Mouse (Mus musculus): ENCODE data around the gene Rbm48. TPM values are rescaled to one million over a fixed set of nuclear protein-coding genes. Genes with fewer than 3 reads are reported as not detected.
A peak's percentile ranks its signal among the peaks of the same experiment; 100 is the strongest.
"Not testable (repeated sequence)": the region's sequence is repeated elsewhere in the genome, so short reads cannot be mapped to it uniquely, and the experiment has no call there.

Gene Rbm48
- total RNA-seq (2021) (1 to 10 TPM; 8.8 to 9.4 TPM), polyA plus RNA-seq (2012; rRNA removed) (2.0 and 2.8 TPM in 2 replicates)
- long read RNA-seq, transcript Rbm48-201 (5 exons, 2,368 nt), result major isoform, 5 of 5 reads
- long read RNA-seq, partial matches to known transcripts, result 0 of 5 reads
- long read RNA-seq, other reads (novel, unspliced or antisense), result 0 of 5 reads

DNA sequence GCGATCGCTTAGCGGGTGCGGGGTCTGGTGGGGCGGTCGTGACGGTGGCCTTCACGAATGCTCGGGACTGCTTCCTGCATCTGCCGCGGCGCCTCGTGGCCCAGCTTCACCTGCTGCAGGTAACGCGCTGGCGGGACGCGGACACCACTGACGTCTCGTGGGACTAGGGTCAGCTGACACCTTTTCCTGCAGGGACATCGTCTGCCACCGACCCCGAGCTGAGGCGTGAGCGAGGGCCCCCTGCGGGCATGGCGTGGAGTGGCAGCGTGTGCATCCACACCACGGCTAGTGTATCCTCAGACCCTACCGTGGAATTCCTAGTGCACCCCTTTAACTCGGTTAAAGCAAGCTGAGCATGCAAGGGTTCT, at the start of gene Rbm48:
TSS of gene Rbm48 (minus strand) at position 187 of the 368 bp plus-strand sequence.
- peak; percentile 88 for DNase-seq

DNA sequence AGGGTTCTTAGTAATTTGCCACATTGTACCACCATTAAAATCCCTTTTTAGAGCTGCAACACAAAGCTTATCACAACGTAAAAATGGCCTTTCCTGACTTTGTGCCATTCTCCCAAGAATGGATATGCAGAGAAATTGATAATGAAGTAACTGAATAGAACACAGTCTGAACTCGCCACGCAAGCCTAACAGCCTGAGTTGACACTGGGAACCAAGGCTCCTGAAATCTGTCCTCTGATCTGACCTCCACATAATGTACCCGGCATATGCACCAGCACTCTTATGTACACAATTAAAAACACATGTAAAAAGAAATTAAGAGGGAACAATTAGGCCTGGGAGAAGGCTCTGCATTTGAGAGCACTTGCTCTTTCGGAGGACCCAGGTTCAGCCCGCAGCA, 48.9 kb upstream of the Rbm48 start:
- no peak for DNase-seq

DNA sequence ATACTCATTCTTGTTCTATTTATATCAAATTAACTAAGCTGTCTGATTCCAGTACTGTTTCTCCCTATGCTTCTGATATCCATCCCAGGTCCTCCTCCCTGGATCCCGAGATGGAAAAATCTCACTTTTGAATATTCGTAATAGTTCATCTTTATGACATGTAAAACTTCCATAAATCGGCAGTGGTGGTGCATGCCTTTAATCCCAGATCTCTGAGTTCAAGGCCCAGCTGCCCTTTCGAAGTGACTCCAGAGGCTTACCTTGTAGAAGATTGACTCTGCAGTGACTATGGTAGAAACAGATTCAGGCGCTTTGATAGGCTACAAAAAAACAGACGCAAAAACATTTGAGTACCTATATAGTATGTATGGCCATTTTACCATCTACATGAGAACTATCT, 48.2 kb upstream of the Rbm48 start:
- peak; percentile 22 for DNase-seq

DNA sequence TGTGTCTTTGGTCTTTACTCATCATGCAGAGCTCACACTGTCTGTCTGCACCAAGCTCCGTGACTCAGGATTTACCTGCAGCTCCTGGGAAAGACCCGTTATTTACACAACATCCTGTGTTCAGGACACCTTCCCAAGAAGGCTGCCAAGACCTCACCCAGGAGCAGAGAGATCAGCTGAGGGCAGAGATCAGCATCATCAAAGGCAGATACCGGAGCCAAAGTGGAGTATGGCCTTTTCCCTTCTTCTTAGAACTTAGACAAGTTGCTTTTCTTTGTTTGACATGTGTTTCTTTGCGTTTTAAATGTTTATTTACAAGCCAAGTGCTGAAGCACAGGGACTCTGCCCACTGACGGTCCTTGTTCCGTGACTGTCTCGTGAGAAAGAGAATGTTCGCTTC, 38.9 kb upstream of the Rbm48 start:
- DNase-seq, result no peak

DNA sequence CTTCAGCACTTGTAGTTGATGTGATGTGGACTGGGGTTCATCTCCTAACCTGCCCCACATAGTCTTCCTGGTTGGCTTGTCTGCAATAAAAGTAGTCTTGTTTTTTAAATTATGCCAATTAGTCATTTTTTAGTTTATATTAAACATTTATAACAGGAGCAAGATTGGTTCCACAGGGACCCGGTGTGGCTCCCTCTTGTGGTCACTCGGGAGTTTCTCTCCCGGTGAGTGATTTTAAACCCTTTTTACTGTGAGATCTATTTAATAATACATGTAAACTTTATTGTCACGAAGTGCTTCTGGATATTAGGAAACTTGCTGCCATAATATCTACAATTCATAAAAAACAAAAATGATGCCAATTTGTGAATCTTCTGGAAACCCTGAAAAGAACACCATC, 37.6 kb upstream of the Rbm48 start:
- no peak for DNase-seq

DNA sequence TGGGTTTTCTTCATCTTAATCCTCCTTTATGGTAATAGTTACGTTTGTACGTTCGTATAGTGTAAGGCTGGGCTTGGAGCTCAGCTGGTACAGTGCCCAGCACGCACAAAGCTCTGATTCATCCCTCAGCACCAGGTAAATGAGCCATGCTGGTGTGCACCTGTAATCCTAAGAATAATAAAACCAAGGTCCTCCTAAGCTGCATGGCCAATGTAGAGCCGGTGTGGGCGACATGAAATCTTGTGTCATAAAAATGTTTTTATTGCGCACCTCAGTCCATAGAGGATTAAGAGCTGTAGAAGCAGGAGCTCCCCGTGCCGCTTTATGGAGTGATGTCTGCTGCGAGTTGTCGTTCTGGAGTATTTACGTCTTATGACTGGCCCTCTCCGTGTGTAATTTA, 36.9 kb upstream of the Rbm48 start:
- no peak for DNase-seq

DNA sequence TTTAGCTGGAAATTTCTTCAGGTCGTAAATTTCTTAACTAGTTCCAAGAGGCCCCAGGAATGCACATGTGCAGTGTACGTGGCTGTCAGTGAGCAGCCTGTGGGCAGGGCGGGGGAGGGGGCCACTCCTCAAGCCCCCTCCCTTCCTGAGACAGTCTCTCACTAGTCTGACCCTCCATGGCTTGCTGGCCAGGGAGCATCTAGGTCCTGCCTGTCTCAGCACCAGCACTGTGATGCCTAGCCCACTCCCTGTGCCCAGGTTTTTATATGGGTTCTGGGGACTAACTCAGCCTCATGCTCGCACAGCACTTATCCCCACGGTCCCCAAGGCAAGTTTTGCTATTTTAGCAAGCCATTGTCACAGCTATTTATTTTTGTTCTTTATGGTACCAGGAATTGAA, 35.9 kb upstream of the Rbm48 start:
- no peak for DNase-seq

DNA sequence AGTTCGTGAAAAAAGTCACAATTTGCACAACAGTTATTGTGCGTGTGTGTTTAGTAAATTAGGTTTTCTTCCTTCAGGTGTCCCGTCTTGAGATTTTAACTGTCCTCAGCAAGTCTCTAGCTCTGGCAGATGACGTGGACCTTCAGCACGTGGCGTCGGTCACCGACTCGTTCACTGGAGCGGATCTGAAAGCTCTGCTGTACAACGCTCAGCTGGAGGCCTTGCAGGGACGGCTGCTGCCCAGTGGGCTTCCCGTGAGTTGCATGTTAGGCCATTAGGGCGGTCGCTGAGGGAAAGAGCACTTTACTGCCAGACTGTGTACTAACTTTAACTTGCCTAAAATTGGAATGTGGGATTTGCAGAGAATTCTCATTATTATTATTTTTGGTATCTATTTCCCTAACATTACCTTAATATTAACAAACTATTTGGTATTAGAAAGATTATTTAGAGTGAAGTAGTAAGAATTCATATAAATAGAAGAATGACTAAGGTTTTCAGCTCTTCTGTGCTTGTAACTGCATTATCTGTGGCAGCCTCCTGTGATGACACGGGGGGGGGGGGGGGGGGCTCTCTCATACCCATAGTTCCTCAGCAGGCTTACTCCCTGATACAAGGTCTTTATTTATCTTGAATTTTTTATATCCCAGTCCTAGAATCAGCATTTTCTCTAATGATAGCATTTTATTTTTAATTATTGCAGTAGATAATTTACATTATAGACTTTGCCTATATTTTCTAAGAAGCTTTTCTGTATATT, 35.3 kb upstream of the Rbm48 start:
- DNase-seq, result no peak

DNA sequence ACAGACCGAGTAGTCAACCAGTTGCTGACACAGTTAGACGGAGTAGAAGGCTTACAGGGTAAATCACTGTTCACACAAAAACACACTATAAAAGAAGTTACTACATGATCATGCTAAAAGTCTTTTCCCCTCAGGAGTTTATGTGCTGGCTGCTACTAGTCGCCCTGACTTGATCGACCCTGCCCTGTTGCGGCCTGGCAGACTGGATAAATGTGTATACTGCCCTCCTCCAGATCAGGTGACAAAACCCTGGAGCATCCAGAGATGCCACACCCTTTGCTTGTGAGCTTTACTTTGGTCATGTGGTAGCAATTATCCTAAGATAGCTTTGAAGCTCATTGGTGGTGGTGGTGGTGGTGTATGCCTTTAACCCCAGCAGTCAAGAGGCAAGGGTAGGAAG, 33.7 kb upstream of the Rbm48 start:
- DNase-seq, result no peak

DNA sequence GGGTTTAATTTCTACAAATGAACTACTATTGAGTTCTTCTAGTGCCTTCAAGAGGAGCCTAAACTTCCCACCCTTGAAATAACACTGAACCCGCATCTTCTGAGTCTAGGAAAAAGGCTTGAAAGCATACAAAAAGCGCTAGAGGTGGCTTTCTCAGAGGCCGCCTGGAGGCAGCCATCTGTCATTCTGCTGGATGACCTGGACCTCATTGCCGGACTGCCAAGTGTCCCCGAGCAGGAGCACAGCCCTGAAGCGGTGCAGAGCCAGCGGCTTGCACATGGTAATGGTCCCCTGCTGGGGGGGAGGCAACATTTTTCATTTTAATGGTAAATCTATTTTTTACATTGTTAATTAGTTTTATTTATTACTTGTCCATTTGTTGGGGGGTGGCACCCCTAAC, 24.1 kb upstream of the Rbm48 start:
- DNase-seq, result no peak

DNA sequence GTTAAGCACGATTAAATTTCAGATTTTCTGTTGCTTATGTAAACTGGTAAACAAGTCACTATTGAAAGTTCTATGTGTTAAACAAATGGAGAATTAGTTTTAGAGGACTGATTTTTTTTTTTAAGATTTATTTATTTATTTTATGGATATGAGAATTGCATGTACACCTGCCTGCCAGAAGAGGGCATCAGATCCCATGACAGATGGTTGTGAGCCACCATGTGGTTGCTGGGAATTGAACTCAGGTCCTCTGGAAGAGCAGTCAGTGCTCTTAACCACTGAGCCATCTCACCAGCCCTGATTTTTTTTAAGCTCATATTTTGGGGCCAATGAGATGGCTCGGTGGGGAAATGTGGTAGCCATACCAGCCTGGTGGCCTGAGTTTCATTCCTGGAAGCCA, 15.4 kb upstream of the Rbm48 start:
- not testable (repeated sequence) for DNase-seq

DNA sequence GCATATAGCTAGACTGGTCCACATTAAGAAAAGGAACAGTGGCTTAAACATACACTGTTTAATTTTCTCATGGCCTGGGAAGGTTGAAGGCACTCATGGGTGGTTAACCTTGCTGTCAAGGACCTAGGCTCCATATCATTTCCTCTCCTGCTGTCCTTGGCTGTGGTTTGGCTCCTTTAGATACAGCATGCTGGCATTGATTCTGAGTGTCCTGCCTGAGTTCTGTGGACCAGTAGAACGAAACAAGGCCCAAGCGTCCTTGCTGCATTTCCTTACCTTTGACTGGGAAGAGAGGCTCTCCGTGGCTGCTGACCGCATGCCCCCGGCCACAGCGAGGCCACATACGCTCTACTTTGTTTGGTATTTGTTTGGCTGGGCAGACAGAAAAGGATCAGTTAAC, 12.9 kb upstream of the Rbm48 start:
- peak; percentile 58 for DNase-seq

DNA sequence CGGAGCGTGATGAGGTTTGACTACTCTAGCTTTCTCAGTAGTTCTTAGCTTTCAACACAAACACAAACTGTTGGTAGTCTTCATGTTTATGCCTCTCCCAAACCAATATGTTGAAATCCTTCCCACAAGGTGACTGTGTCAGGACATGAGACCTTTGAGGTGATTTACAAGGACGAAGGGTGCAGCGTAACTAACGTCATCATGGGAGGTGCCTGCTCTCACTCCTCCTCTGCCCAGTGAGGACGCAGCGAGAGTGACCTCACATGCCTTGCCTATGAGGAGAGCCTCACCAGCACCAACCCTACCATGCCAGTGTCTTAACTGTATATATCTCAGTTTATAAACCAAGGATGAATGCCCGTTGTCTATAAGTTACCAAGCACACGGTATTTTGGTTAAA, 10.7 kb upstream of the Rbm48 start:
- DNase-seq, result peak; percentile 59

DNA sequence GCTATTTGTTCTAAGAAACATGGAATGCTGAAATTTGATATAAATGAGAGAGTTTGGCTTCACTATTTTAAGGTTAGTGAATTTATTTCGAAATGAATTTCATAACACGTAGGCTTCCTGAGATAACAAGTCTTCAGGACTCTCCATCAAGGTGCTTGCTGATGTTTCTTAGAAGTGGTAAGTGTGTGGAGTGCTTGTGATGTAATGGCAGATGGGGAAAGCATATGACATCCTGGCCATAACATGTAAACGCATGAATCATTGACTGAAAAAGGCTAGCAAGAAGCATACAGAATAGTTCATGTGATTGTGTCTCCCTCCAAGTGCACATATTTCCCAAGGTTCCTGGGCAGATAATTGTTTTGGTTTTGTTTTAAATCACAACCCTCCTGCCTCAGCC, 4.4 kb upstream of the Rbm48 start:
- DNase-seq, result no peak

DNA sequence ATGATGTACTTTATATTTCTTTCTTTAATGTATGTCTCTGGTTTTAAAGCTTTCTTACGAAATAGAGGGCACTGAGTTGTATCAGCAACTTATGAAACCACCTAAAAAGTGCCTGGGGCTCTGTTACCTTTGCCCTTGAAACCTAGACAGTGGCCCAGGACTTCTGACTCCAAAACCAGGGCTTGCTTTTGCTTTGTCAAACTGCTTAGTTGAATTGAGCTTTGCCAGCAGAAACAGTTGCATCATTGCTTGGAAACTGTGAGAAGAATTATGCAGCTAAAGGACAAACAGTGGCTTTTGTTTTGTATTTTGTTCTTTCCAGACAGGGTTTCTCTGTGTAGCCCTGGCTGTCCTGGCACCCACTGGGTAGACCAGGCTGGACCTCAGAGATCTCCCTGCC, 3.9 kb upstream of the Rbm48 start:
- peak; percentile 35 for DNase-seq

DNA sequence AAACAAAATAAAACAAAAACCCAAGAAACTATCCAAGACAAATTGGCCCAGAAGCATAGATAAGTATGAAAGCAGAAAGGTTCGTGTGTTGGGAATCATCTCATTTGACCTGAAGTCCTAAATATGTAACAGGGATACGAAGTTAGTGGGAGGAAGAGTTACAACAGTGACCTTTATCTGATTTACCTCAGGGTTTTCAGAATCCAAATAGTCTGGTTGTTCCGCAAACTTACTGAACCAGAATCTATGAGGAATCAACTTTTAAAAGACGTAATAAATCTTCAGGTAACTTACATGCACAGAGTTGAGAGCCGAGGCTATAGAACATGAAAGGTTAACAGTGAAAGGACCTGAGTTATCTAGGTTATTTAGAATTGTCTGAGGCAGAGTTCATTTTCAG, 2.4 kb upstream of the Rbm48 start:
- no peak for DNase-seq

DNA sequence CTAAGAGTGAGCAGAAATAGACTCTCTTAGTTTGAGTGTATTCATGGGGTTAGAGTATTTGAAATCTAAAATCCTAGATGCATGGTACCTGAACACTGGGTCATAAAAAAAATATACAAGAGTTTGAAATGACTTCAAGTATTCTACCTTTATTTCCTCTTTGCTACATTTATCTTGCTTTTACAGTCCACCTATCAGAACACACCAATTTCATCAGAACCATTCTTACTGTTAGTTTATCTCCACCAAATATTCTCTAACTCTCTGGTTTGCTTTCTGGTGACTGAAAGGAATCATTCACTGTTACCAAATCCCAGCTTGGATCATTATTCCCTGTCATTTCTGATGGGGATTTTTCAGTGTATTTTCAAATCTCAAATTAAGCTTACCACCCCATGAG, 786 bp upstream of the Rbm48 start:
- DNase-seq, result no peak

DNA sequence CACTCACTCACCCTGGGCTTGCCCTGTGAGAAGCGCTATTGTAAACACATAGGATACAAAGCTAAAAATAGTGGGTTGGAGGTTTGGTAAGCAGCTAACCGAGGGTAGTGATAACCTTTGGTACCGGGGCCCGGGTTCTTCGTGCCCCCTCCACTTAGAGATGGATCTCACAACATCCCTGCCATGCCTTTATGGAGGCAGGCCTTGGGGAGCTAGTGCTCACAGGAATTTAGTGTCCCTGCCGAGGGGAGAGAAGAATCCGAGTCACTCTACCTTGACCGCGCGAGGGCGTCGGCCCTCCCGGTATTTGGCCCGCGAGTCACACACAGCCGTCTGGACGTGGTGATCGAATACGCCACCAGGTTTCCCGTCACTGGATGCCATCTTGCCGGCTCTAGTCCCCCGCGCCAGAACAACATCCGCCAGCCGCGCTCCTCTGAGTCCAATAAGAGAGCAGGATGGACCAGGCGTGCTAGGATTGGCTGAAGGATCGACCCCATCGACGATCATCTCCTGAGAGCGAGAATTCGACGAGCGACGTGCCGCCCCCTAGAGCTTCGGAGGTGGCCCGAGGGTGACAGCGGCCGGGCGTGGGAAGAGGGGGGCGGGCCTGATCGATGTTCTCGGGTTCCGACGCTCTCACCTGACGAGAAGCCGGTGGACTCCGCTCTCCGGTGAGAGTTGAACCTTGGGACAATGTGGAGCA, 539 bp downstream of the Rbm48 start, which contains the start of gene Pex1:
TSS of gene Pex1 (plus strand) at position 374 of the 706 bp plus-strand sequence.
- peak; percentile 97 for DNase-seq

DNA sequence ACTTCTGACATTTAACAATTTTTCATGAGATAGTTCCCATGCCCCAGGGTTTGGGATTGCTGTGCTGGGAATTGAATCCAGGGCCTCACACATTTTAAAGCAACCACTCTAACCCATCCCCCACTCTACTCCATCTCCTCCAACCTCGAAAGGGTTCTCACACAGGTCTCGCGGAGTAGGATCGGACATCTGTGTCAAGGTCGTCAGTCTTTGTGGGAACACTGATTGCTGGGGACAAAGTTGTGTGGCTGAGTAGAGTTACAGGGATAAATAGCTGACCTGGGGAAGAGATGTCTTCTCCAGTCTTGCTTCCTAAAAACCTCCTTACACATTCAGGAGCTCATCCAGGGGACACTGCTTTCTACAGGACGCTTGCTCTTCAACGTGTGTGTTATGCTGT, 17.3 kb downstream of the Rbm48 start:
- no peak for DNase-seq

DNA sequence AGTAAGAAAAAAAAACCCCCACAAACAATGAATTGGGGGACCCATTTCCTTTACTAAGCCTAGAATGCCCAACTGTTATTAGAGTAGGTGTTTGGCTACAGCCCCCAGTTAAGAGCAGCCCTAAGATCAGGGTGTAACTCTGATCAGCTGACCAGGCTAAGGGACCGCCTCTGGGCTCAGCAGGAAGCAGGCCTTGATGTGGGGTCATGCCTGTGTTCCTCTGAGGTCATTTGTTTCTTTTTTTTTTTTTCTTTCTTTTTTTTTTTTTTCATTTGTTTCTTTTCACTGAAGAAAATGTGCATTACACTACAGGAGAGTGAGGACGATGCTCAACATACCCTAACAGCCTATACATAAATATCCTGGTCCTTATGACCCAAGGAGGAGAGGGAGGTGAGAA, 18.4 kb downstream of the Rbm48 start:
- no peak for DNase-seq

DNA sequence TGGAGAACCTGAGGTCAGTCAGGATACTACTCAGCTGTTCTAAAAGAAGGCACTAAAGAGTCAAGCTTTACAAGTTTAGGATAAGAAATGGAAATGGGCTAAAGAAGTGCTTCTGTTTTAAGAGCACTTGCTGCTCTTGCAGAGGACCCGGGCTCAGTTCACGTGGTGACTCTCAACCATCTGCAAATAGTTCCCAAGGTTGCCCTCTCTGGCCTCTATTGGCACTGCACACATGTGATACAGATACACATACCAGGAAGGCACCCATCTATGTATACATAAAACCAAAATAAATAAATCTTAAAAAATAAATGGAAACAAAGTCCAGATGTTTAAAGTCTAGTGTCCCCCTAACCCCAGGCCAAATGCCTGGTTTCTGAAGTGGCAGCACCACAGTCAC, 21.6 kb downstream of the Rbm48 start:
- DNase-seq, result no peak

DNA sequence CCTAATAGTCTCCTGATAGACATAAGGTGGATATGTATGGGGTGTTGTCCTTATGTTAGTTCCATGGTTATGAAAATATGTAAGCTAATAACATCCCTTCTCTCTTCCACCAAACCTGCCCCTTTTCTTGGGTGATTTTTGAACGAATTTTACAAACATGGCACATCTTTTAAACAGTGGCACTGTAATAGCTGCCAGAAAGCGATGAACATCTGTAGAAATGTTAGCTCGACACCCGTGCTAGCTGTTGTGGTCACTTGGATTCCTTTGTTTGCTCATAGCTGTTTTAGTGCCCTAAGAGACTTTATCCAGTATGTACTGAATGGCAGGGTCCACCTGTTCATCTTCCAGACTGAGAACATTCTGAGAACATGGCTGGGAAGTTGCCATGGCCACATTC, 25.1 kb downstream of the Rbm48 start, which contains the start of gene 1700109H08Rik:
TSS of gene 1700109H08Rik (plus strand) at position 301 of the 400 bp plus-strand sequence.
- no peak for DNase-seq

DNA sequence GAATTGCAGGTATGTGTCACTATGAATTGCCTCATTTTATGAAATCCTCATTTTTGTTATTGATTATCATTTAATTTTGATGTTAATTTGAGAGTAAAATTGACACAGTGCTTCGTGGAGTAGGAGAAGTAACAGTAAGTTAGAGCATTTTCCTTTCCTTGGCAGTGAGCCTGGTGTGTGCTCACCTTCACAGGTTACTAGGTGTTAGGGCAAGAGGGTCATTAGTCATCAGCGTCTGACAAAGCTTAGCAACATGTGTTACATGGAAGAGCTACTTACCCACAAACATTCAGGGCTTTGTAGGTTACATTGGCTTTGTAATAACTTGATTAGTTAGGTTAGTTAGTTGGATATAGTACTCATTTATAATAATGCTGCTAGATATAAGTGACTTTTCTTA, 42.2 kb downstream of the Rbm48 start:
- no peak for DNase-seq

Measured in adrenal gland, adult 2 months (tissue).